Mouse (Mus musculus) frontal cortex, adult (tissue): Measurements from ENCODE around the gene Gclm.
A peak's percentile ranks its signal among the peaks of the same experiment; 100 is the strongest.
"Not testable (repeated sequence)": the region's sequence is repeated elsewhere in the genome, so short reads cannot be mapped to it uniquely, and the experiment has no call there.

Experiments
- ATAC-seq: cut with Nextera tagmentation; 2 replicates; pipeline ENCODE4 v1.9.2; 2017; ENCODE audit warnings: mild to moderate bottlenecking, moderate library complexity, mixed read lengths; ENCODE audit not compliant: low TSS enrichment

The Gclm gene

DNA sequence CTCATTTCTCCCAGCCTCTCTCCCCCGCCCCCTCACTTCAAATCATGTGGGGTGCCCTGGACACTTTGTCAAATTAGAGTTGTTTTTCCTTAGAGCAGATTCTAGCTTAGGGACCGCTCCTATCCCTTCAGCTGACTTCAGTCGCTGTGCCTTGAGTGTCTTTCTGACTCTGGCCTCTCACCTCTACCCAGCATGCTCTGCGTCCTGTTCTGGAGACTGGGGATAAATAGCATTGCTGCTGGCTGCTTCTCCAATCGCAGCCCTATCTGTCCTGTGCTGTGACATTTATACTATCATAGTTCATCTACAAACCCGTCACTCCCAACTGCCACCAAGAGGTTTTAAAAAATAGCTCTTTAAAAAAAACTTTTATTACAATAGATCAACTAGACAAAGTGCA lies 2.5 kb upstream of the Gclm start:
- ATAC-seq: no peak

DNA sequence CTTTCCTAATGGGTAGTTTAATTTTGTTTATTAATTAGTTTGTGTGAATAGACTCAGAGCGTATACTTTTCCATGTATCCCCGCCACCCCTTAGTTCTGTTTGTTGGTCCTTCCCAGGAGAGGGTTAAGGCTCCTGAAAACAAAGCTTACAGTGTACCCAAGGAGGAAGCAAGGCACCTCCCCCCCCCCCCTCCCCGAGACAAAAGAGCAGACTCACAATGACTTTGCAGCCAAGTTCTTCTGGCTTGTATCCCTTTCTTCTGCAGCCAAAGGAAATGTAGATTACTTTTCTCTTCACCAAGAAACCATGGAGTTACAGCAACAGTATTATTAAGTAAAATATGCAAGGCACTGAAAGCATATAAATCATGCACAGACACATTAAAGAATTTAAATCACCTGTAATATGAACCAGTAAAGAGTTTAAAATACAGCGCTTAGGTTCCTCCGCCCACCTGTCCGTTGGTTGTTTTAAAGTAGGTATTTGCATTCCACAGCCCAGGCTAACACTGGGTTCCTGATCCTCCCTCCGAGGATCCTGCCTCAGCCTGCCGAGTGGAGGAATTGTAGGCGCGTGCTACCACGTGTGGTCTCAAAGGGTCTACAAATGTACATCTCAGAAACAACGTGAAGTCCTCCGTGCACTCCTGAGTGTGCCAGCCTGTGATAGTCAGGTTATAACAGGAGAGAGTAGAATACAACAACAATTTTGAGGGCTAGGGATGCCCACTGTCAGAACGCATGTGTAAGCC lies 1.8 kb upstream of the Gclm start:
- no peak for ATAC-seq

DNA sequence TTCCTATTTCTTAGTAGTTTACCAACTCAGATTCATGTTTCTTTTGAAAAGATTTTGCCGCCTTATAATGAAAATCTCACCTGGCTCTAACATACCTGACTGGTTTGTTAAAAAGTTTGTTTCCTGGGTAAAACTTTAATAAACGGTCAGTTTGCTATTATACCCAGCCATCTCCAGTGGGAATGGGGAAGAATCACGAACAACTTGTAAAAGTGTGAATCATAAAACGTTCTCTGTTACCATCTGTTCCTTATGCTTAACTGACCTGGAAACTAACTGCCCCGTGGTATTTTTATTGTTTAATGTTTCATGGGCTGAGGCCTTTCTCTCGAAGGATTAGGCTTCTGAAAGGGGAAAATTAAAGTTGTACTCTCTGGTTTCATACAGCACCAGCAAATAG lies 598 bp upstream of the Gclm start:
- no peak for ATAC-seq

DNA sequence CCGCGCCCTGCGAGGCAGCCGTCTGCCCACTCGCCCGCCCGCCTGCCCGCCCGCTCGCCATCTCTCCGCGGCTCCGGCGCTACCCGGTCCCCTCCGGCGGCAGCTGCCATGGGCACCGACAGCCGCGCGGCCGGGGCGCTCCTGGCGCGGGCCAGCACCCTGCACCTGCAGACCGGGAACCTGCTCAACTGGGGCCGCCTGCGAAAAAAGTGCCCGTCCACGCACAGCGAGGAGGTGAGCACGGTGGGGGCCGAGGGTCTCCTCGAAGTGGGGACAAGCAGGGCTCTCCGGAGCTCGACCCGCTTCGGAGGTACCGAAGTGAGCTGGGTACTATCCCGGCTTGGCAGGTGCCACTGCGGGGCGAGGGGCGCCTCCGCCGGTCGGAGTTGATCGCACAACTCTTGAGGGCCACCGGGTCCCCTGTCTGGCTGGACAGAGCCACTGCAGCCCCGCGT lies 548 bp downstream of the Gclm start:
- ATAC-seq: peak; percentile 45

DNA sequence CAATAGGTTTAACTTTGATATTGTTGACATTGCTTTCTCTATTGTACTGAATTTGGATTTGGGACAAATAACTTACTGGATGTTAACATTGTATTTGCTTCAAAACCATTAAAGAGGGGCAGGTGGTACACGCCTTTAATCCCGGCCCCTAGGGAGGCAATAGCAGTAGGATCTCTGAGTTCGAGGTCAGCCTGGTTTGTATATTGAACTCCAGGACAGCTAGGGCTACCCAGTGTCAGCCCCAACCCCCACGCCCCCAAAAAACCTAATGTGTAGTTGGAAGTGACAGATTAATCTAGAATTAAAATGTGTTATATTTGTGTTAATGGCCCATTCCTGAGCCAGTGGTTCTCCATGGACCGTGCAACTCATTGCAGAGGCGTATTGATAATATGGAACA lies 1.0 kb downstream of the Gclm start:
- no peak for ATAC-seq

DNA sequence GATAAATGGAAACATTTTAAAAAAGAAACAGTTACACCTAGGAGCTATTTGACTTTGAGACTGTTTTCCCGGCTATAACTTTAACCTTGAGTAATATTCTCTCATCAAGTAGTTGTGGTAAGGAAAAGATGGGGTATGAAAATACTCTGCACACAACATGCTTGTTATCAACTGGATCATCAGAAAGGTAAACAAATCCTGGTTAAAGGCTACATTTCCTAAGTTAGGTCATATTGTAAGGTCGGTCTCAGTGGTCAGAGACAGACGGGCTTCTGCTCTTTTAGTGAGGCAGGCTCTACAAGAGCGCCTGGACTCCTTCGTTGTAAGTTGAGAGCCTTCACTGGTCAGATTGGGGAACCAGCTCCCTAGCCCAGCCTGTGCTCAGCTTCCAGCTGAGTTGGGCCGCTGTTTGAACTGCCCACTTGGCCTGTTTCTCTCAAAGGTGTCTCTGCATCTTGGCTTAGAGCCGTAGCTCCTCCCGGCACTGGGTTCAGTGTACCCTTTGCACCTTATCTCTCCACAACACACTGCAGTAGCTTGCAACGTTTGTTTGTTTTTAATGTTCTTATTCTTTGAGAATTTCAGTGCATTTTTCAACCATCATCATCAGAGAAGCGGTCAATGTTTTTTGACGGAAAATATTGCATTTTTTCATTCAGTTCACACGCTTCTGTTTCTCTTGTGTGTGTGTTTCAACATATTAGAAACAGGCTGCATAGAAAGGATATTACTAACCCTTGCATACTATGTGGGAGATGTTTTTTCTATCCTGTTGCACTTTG lies 1.8 kb downstream of the Gclm start:
- no peak for ATAC-seq

DNA sequence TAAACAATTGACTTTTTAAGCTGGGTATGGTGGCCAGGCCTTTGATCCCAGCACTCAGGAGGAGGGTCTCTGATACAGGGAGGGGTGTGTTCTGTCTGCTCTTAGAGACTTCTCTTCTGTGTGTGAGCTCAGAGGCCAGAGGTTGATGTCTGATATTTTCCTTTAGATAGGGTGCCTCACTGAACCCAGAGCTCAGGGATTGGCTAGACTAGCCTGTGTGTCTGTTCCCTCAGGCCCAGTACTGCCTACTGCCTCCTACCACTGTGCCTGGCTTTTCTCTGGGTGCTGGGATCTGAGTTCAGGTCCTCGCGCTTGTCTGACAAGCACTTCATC lies 2.4 kb downstream of the Gclm start:
- ATAC-seq: no peak

DNA sequence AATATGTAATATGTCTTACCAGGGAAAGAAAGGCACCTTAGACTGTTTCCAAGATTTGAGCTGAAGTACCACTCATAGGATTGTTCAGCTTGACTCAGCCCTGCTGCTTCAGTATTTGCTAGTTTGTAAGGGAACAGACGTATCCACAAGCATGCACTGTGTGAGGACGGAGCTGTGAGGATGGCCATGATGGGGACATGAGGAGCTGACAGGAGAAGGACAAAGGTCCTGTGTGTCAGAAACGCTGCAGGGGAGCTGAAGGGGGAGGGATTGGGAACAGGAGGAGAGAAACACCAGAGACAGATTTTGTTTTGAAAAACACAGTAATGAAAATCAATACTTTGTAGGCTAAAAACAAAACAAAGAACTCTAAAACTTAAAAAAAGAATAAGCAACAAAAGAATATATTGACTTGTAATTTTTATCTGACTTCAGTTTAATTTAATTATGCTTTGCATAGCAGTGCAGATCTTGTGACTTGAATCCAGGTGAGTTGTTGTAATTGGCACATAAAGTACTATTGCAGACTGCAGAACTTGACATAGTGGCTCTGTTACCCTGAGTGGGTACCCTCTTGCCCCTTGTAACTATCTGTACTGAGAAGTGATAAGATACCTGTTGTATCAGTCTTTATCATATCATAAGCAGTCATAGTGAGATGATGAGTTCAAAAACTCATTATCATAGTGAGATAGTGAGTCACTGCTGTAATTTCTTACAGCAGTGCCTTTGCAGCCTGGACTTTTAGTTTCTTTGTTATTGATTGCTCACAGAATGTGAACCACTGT lies 7.3 kb downstream of the Gclm start:
- ATAC-seq: no peak

DNA sequence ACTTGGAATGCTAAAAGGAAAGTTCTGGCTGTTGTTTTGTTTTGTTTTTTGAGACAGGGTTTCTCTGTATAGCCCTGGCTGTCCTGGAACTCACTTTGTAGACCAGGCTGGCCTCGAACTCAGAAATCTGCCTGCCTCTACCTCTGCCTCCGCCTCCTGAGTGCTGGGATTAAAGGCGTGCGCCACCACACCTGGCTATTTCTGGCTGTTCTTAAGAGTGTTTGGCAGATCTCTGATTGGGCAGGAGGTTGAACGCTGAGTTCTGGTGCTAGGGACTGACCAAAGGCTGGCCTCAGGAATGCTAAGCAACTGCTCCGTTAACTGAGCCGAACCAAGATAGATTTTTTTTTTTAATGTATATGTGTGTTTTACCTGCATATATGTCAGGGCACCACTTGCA lies 8.7 kb downstream of the Gclm start:
- not testable (repeated sequence) for ATAC-seq

DNA sequence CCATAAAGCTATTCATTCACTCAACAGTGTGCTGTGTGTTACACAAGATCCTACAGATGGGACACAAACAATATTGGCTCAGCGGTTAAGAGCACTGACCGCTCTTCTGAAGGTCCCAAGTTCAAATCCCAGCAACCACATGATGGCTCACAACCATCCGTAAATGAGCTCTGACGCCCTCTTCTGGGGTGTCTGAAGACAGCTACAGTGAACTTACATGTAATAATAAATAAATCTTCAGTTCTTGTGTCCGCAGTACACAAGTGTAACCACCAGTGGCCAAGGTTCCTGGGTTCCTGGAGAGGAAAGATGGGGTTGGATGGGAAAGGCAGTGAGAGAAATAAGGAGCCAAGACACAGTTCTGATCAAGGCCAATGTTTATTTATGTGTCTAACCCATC lies 24.6 kb downstream of the Gclm start:
- ATAC-seq: no peak

DNA sequence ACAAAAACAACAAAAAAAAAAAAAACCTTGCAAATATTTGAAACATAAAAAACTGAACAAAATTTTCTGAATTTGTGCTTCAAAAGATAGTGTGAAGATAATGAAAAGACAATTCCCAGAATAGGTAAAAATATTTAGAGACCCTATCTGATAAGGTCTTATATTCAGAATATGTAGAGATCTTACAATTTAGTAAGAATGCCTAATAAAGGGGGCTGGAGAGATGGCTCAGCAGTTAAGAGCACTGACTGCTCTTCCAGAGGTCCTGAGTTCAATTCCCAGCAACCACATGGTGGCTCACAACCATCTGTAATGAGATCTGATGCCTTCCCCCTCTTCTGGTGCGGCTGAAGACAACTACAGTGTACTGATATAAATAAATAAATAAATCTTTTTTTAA lies 27.2 kb downstream of the Gclm start:
- not testable (repeated sequence) for ATAC-seq

DNA sequence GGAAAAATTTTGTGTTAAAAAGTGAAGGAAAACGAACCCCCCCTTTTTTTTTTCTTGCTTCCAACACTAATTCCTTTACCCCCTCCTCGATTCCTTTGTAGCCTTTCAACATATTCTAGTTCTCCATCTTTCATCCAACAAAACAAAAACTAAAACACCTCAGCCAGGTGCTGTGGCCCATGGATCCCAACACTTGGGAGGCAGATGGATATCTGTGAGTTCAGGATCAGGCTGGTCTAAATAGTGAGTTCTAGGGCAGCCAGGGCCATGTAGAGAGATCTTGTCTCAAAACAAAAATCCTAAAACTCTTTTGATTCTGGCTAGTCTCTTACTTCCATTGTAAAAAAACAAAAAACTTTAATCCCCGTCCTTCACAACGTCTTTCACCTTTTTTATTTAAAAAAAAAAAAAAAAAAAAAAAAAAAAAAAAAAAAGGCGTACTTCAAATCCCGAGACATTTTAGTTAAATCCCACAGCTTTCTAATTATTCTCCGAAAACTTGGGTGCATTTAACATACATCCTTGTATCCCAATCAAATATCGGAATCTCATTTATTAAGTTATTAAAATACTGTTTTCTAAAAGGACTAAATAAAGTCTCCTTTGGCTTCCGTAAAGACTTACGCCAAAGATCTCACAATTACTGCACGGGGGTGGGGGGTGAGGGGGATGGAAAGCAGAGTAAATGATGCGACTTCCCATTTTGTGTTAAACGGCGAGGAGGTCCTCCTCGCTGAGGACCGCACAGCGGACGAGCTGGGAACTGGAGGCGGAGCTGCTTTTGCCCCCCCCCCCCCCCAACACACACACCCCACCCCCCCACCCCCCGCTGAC lies 28.3 kb downstream of the Gclm start:
- no peak for ATAC-seq

DNA sequence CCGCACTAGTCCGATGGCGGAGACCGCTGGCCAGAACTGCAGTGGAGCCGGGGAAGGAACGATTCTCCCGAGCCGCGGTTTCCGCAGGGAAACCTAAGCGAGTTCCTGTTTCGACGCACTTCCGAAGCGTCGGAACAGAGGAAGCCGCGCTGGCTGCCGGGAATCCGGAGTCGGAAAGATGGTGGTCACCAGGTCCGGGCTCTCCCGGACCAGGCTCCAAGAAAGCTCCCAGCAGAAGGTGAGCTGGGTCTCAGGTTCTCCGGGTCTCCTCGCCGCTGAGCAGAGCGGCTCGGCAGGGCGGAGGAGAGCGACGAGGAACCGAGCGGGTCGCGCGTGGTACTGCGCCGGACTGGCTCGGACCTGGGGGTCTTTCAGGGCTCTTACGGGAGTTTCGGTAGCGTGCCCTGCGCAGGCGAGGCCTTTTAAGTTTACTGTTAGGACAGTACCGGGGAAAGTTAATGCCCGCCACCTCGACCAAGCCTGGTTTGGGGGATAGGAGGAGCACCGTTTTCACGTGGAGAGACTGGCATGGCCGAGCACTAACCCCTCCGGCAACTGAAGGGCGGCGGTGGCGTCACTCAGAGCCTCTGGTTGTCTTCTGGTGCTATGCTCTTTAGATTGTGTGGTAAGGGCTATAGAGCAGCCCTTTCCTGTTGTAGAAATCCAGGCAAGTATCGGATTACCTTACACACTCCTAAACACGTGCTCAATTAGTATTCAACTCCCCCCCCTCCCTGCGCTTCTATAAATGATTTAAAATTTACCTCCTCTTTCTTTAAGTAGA lies 29.1 kb downstream of the Gclm start, which contains the start of gene Dnttip2:
TSS of gene Dnttip2 (plus strand) at position 148 of the 784 bp plus-strand sequence.
- ATAC-seq: peak; percentile 90

DNA sequence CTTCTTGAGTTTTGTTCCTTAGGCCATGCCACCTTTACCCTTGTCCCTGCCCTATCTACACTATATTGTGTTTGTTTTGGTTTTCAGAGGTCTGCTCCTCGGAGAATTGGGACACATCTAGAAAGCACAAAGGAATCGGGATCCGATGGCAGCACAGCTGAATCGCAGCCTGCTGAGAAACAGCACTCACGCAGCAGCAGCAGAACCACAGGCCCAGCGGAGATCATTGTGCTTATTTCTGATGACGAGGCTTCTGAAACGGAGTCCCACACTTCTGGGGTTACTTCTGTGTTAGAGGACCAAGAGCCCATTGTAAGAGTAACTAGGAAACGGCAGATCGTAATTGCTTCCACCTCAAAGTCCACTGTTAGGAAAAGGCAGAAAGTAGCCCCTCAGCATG lies 29.8 kb downstream of the Gclm start:
- ATAC-seq: no peak

DNA sequence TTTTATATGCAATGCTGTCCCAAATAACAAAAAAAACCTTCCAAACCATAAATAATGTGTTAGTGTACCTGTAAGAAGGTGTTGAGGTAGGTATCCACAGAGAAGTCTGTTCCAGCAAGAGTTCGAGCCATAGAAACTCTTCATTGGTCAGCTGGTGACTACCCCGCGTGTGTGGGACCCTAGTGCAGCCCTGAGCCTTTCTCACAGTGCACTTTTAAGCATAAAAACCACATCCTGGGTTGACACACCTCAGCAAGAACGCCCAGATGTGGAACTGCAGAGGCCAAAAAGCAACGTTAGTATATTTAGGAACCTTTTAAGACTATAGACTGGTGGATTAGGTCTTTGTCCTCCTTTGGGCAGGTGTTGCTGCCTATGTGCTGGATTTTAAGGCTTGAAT lies 41.8 kb downstream of the Gclm start:
- no peak for ATAC-seq

DNA sequence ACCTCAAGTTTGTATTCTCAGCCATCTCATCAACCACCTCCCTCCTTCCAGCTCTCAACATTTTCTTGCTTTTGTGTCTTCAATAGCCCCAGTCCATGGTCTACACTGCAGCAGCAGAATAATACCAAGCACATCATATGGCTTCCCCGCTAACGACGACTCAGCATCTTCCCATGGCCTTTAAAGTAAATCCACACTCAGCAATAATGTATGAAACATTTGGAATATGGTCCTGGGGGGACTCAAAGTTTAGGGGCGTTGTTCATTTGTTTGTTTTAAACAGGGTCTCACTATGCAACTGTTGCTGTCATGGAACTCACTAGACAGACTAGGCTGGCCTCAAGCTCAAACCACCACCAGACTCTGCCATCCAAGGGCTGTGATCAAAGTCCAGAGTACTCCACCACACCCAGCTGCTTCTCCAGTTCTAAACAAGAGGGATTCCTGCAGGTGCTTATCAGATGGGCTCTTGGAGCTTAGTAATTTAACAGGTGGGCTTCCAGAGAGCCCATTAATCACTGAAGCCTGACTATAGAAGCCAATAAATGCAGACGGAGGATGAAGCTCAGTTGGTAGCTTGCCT lies 43.3 kb downstream of the Gclm start:
- no peak for ATAC-seq

DNA sequence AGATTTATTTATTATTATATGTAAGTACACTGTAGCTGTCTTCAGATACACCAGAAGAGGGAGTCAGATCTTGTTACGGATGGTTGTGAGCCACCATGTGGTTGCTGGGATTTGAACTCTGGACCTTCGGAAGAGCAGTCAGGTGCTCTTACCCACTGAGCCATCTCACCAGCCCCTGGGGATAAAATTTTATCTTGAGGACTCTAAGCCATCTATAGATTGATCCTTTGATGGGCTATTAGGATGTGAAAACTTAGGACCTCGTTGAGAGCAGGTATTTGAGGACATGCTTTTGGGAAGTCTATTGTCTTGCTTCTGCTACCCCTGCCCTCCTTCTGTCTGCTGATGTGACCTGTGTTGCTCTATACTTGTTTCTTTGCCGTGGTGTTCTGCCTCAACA lies 44.0 kb downstream of the Gclm start:
- not testable (repeated sequence) for ATAC-seq

DNA sequence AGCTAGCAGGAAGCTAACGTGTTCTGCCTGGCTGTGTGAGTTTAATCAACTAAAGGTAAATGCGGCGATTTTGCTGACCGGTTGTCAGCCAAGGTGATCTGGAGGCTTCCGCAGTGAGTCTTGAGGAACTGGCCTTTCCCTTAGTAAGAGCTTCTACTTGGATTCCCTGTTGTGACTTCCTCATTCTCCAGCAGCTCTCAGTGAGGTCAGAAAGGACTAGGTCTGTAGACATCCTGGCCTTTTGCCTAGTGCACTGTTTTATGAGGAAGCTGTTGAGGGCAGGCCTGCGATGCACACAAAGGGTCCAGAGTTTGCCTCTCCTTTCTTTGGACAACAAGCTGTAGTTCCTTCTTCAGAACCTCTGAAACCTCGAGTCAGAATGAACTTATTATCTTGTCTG lies 45.3 kb downstream of the Gclm start:
- no peak for ATAC-seq

DNA sequence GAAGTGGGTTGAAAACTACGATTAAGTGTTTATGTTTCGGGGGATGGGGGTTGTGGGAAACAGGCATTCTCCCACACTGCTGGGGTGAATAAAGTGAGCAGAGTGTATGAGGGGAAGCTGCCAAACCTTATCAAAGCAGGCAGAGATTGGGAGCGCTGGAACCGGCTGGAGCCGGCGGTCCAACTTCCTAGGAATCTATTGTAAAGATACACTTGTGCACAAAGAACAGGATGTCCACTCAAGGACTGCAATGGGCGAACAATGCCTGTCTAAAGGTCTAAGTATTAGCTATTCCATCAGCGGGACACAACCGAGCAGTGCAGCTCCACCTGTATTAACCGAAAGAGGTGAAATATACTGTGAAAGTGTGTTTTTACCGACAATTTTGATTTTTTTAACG lies 46.5 kb downstream of the Gclm start:
- ATAC-seq: no peak
